Mouse (Mus musculus) left cerebral cortex, adult 11 months (tissue): ENCODE results near the gene Atxn2l.

Source experiments
- DNase-seq: peaks from one replicate; pipeline ENCODE4 v3.0.0; 2022; ENCODE audit warnings: low spot score

Gene Atxn2l

DNA sequence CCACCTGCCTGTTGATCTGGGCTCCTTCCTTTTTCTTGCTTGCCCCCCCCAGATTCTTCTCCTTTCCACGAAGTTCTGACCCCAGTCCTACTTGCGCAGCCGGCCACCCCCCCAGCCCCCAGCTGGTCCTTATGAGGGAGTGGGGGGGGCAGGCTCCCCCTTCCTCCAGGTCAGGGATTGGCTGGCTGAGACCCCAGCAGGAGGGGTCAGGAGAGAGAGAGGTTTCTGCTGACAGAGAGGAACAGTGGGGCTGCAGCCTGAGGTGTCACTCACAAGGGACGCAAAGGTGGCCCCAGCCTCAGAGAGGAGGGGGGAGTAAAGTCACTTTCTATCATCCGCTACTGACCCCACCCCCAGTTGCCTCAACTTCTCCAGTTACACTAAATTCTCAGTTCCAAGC is 40.2 kb downstream of the Atxn2l start, which contains the start of gene Atp2a1:
Atp2a1 (minus strand) TSS at position 105 of the 400 bp plus-strand sequence.
- DNase-seq, result no peak

DNA sequence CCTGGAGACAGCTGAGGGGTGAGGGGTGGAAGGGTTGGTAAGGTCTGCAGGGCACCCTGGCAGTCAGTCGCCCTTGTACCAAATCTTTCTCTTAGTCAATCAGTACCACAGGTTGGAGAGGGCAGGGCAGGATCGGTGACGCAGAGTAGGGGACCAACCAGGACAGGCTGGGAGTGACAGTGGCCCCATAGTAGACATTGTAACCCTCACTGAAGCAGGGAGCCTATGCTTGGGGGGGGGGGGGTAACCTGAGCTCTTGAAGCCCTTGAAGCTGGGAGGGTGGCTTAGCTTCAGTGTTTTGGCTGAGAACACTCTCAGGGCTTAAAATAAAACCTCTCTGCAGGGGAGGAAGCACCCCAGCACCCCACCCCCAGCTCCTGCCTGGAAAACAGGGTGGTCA is 41.6 kb downstream of the Atxn2l start:
- DNase-seq, result no peak

DNA sequence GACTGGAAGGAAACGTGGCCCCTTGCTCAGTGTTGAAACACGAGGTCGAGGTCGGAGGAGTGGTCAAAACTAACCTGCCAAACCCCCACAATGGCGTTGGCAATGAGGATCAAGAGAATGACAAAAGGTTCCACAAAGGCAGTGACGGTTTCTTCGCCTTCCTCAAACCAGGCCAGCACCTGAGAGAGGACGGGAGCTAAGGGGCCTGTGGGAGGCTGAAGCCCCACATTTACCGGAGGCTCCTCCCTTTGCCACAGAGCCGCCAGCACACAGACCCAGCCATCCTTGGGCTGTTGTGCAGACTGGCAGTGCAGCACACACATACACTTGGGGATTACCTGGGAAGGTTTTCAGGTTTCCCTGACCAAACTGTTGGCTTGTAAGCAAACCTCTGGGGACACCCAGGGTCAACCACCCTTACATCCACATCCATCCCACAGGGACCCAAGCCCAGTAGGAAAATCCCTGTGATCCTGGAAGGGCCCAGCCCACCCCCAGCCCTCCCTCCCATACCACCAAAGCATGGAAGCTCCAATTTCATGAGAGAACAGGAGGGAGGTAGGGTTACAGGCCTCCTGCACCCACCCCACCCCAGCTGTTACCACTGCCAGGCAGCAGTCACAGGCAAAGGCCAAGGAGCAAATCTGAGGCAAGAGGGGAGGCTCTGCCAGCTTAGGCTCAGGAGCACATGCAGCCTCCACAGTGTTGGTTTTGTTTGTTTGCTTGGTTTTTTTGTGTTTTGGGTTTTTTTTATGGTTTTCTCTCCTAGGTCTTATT is 42.4 kb downstream of the Atxn2l start:
- no peak for DNase-seq

DNA sequence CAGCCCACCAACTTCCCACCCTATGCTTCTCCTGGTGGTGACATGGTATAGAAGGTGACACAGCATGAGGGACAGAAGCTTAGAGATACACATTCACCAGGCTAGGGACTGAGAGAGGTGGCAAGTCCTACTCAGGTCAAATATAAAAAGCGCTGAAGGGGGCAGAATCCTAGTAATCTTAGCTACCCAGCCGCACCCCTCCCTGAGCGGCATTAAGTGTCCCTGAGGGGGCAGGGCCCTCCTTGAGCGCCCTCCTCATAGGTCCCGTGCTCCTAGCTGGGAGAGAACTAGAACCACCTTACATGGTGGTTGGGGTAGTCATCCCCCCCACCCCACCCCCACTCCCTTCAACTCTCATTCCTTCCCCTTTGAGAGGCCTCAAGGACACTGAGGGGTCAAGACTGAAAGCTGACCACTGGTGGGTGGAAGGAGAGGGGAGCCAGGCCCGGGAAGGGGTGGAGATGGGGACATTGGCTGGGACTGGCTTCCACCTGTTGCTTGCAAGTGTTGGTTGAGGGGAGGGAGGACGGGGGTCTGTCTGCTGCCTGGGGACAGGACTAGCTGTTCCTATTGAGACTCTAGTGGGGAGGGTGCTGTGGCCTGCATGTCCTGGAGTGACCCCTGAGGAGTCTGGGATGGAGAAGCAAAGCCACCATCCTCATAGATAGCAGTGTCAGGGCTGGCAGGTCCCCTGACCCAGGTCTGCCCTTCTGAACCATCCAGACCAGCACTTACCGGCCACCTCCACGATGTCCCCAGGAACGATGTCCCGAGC is 44.2 kb downstream of the Atxn2l start:
- no peak for DNase-seq

DNA sequence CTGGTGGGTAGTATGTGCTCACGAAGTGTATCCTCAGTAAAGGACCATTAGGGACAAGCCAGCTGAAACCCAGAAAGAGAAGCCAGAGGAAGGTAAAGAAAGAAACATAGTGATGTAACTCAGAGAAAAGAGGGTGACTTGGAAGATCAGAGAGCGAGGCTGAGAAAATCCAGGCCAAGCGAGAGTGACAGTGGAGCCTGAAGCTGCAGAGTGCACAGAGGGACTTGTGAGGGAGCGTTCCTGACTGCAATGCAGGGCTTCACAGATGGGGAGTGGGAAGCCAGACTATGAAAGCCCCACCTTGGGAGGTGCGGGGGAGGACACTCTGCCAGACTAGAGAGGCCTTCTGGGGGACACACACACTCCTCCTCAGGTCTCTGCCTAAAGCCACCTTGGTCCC is 45.0 kb downstream of the Atxn2l start:
- no peak for DNase-seq

DNA sequence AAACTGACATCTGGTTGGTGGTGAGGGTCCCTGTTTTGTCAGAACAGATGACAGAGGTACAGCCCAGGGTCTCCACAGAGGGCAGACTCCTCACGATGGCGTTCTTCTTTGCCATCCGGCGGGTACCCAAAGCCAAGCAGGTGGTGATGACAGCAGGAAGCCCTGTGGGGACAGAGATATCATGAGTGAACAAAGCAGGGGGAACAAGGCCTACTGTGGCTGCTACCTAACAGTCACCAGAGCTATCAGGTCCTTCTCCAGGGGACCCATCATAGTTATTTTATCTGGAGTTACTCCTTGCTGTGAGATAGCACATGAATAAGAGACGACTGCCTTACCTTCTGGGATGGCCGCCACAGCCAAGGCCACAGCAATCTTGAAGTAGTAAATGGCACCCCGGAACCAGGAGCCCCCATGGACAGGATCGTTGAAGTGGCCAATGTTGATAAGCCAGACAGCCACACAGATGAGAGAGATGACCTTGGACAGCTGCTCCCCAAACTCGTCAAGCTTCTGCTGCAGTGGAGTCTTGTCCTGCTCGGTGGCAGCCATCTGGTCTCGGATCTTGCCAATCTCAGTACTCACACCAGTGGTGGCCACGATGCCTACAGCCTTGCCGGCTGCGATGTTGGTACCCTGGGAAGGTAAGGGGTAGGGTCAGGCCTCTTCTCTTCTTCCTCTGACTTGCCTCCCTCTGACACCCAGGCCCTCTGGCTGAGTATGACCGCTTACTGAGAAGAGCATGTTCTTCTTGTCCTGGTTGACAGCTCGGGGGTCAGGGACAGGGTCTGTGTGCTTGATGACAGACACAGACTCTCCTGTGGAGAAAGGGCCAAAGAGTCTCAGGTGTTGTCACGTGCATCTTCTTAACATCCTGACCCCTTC is 46.6 kb downstream of the Atxn2l start:
- no peak for DNase-seq

DNA sequence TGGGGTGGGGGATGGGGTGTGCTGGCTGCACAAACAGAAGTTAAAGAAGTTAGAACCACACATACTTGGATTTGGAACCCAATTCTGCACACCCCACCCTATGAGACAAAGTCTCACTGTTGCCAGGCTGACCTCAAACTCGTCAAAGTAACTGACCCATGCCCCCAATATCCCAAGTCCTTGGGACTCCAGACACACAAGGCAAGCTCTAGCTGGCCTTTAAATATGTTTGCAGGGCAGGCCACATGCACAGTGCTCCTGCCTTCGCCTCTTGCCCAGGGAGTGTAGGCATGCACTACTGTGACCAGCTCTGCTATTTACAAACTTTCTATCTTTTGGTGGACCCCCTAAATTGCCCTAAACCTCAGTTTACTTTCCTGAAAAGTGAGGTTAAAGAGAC is 48.0 kb downstream of the Atxn2l start:
- DNase-seq, result no peak

DNA sequence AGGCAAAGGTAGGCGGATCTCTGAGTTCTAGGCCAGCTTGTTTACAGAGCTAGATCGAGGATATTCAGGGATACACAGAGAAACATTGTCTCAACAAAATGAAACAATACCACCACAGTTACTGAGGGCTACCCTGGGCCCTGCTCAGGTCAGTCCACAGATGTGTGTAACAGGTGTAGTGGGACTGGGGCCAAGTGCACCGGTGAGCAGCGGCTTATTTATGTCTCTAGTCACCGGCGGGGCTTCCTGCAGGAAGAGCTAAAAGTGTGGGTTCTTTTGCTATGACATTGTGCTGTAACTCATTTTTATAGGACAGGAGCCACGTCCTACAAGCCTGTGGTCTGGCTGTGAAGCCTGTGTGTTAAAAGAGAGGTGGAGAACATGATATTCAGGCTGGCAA is 49.4 kb downstream of the Atxn2l start:
- no peak for DNase-seq

DNA sequence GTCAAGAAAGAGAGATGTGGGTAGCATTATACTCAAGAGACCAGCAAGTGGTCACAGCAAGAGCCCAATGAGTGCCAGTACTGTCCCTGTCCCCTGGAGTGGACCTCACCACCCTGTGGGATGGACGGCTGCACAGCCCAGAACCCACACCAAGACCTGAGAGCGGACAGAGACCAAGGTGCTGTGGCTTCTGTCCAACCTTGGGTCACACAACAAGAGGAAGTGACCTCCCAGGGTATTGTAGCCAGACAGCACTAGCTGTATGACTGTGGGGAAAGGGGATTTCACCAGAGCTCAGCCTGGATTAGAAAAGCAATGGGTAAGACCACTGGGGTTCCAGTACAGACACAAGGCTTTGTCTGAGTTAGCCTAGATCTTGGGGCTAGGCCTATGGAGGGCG is 51.0 kb downstream of the Atxn2l start:
- no peak for DNase-seq

DNA sequence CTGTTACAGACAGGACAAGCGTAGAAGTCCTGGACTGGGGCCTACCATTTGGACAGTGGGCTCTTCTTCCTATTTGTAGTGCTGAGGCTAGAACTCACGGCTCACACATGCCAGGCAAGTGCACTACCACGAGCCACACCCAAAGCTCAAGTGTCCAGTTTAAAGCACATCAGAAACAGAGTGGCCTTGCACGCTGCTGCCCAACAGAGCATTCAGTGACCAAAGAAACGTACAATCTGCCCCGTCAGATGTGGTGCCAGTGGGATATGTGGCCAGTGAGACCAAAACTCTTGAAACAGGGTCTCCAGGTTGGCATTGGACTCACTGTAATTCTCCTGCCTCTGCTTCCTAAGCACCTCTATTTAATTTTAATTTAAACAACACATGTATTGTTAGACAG is 52.6 kb downstream of the Atxn2l start:
- DNase-seq, result no peak

DNA sequence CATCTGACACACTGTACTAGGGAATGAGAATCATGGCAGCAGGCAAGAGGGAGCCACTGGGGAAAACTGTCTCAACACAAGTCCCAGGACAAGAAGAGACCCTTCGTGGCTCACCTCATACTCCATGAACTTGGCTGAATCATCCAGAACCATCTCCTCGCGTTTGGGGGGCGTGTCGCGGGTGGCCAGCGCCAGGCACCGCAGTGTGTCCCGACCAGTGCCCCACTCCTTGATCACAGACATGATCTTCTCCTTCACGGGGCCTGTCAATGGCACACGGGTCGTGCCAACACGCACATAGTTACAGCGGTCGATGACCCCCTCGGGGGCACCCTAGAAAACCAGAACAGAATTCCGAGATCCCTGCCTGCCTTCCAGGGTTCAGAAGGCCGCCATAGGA is 53.2 kb downstream of the Atxn2l start:
- no peak for DNase-seq

DNA sequence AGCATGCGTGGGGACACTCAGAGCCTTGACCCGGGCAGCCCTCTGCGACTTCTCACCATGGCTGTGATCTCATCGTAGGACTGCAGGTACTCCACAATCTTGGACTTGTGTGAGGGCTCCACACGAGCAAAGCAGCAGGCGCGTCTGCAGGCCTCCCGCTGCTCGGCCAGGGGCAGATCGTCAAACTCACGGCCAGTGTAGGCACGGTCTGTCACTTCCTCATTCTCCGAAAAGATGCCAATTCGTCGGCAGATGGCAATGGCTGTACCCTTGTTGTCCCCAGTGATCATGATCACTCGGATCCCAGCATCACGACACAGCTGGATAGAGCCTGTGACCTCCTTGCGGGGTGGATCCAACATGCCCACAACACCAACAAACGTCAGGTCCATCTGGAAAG is 54.8 kb downstream of the Atxn2l start:
- no peak for DNase-seq

DNA sequence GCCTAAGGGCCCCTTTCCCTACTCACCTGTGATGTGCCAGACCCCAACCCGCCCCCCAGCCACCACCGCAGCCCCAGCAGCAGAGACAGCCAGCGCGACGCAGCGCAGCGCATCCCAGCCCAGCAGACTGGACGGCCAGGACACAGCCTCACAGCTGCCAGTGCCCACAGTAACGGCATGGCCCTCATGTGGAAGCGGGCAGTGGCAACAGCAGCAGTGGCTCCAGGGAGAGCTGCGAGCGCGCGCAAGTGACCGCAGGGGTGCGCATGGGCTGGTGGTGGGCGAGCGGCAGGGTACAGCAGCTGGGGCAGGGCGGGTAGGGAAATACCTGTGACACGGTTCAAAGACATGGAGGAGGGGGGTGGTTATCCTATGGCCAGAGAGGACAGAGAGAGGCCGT is 57.0 kb downstream of the Atxn2l start:
- DNase-seq, result no peak

DNA sequence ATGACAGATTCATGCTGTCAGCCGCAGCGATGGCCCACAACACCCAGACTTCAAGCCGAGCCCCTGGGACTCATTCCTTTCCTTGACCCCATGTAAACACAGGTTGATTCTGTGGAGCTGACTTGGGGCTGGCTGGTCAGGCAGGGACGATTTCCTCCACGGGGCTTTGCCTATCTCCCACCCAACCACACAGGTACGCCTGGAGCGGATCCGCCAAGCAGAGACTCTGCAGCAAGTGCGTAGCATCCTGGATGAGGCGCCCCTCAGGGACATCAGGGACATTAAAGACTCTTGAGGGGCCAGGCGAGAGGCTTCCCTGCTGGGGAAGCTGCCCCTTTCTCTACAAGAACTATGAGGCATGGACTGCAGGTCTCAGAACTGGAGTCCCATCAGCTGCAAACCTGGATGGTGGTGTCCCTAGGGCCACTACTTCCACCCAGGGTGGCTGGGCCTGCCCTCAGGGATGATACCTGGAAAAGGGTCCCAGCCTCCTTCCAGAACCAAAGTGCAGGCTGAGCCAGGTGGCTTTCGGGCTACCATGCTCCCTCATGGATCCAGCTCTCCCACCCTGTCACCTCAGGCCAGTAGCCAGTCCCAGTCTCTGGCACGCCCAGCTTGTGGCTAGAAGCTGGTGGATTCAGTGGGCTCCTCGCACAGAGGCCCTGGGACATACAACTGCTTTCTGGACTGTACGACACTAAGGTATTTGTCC is 58.0 kb downstream of the Atxn2l start:
- no peak for DNase-seq

DNA sequence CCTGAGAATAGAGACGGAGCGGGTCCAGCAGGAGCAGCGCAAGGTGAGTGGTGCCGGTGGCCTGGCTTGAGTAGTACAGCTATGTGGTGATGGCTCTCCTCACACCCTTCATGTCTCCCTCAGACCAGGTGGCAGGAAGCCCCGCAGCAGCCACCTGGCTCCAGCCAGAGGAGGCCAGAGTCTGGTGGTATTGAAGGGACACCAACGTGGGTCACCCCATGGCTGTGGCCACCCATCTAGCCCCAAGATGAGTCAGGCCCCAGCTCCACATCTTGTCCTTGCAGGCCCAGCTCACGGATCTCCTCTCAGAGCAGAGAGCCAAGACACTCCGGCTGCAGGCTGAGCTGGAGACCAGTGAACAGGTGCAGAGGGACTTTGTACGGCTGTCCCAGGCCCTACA is 58.7 kb downstream of the Atxn2l start:
- DNase-seq, result no peak

DNA sequence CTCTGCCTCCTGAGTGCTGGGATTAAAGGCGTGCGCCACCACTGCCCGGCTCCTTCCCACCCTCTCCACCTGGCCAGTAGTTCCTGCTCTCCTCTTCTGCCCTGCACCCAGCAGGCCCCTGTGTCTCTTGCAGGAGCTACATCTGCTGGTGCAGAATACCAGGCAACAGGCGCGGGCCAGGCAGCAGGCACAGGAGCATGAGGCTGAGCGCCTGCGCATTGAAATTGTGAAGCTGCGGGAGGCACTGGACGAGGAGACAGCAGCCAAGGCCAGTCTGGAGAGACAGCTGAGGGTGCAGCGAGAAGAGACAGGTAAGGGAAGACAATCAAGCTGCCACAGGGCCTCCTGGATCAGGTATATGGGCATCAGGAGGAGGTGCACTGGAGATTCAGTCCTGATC is 59.2 kb downstream of the Atxn2l start:
- no peak for DNase-seq
